Mouse (Mus musculus): ENCODE measurements around the gene Slc37a2. TPM values are rescaled to one million over a fixed set of nuclear protein-coding genes. Genes with fewer than 3 reads are reported as not detected.

The Slc37a2 gene
- total and polyA plus RNA-seq, 3 experiments, result 1.1 to 1.4 TPM; not detected in 1

DNA sequence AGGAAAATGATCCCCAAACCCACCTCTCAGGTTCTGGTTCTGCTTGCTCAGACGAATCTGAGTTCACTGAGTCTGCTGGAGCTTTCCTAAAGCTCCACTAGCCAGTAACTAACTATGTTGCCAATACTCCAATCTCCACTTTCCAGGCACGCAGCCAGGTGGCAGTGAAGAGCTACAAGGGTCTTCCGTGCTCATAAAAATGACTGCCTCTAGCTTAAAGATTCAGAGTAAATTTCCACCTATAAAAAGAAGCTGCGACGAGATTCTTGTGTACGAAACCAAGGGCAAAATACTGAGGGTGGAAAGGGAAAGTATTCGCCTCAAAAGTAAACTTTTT is 319 bp upstream of the Slc37a2 start:
- Histone ChIP-seq H3K9ac (ENCODE audit: control insufficient read depth, low read depth, low read length, poor library complexity, severe bottlenecking) (no peak overlapping the region), H3K27ac (ENCODE audit: control insufficient read depth, low read depth, low read length) (no peak overlapping the region), H3K4me3 (ENCODE audit: control insufficient read depth in 1 of 2, insufficient read depth in 1 of 2, low read depth in 2 of 2, low read length in 2 of 2) (no peak overlapping the region), H3K4me1 (ENCODE audit: control insufficient read depth in 1 of 2, insufficient read depth in 2 of 2, low read length in 2 of 2) (no peaks in the 10 kb centered on the region), H3K9me3 (replicated peaks; ENCODE audit: insufficient read depth, low read length) (no peaks in the 10 kb centered on the region), H3K79me2 (ENCODE audit: control insufficient read depth, insufficient read depth, low read length, poor library complexity) (no peaks in the 10 kb centered on the region), H3K27me3 (ENCODE audit: control insufficient read depth in 1 of 2, insufficient read depth in 2 of 2, low read length in 2 of 2) (no peaks in the 10 kb centered on the region), H3K36me3 (ENCODE audit: control insufficient read depth in 1 of 2, insufficient read depth in 2 of 2, low read length in 2 of 2) (no peaks in the 10 kb centered on the region)
- DNase-seq (ENCODE audit: low read depth, low spot score), result peak; percentile 51
- TF ChIP-seq SMC3 (IDR thresholded peaks at IDR 0.05; ENCODE audit: low read depth, low read length) (peak; percentile 37; the same call in 1 of the 2 replicates), TCF12 (IDR thresholded peaks at IDR 0.05; ENCODE audit: low read depth, low read length) (no peak), CTCF (IDR thresholded peaks at IDR 0.05 in 2 of 3, conservative IDR thresholded peaks at IDR 0.05 in 1 of 3; ENCODE audit: control insufficient read depth in 1 of 3, insufficient read depth in 1 of 3, low read depth in 2 of 3, low read length in 3 of 3, poor library complexity in 1 of 3, severe bottlenecking in 1 of 3) (peak; percentile 18 to 45 (median 42); a peak in 5 of 6 replicates), ZC3H11A (IDR thresholded peaks at IDR 0.05; ENCODE audit: low read depth, low read length) (no peak), MXI1 (IDR thresholded peaks at IDR 0.05; ENCODE audit: low read depth, low read length) (no peak), CHD1 (IDR thresholded peaks at IDR 0.05; ENCODE audit: low read depth, low read length) (no peak), POLR2A (IDR thresholded peaks at IDR 0.05; ENCODE audit: control insufficient read depth in 1 of 2, insufficient read depth in 1 of 2, low read depth in 1 of 2, low read length in 2 of 2, poor library complexity in 1 of 2) (no peak), RAD21 (IDR thresholded peaks at IDR 0.05; ENCODE audit: low read depth, low read length) (peak; percentile 35)

DNA sequence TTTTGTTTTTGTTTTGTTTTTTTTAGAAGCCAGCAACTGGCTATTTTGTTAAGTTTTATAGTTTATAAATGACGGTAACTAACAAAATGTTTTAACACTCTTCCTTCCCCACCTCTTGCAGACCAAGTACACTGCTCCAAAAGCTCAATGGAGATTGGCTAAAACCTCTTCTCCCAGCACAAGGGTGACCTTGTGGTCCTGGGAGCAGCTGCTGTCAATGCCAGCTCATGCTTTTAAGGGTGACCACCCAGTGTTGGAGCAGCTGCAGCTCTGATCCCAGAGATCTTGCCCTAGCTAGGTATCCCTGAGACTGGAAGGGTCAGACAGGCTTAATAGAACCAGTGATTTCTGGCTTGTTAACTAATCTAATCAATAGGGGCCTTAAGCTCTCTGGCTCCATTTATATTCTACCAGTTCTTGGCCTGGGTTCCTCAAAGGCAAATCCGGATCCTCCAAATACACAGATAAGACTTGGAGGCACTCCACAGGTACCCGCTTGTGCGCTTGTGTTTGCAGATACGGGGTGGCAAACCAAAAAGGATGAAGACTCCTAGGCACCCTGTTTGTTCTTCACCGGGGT is 917 bp downstream of the Slc37a2 start:
- Histone ChIP-seq H3K27me3 (ENCODE audit: control insufficient read depth in 1 of 2, insufficient read depth in 2 of 2, low read length in 2 of 2) (no peaks in the 10 kb centered on the region), H3K9ac (ENCODE audit: control insufficient read depth, low read depth, low read length, poor library complexity, severe bottlenecking) (peak overlapping the region; percentile 28), H3K4me3 (ENCODE audit: control insufficient read depth in 1 of 2, insufficient read depth in 1 of 2, low read depth in 2 of 2, low read length in 2 of 2) (peak overlapping the region; percentile 43 to 48), H3K36me3 (ENCODE audit: control insufficient read depth in 1 of 2, insufficient read depth in 2 of 2, low read length in 2 of 2) (no peaks in the 10 kb centered on the region), H3K9me3 (replicated peaks; ENCODE audit: insufficient read depth, low read length) (no peaks in the 10 kb centered on the region), H3K27ac (ENCODE audit: control insufficient read depth, low read depth, low read length) (no peak overlapping the region), H3K79me2 (ENCODE audit: control insufficient read depth, insufficient read depth, low read length, poor library complexity) (no peaks in the 10 kb centered on the region), H3K4me1 (ENCODE audit: control insufficient read depth in 1 of 2, insufficient read depth in 2 of 2, low read length in 2 of 2) (no peaks in the 10 kb centered on the region)
- peak; percentile 32 for DNase-seq (ENCODE audit: low read depth, low spot score)
- TF ChIP-seq RCOR1 (IDR thresholded peaks at IDR 0.05; ENCODE audit: low read depth, low read length), result peak; percentile 43; the same call in 1 of the 2 replicates
- no peak for TF ChIP-seq POLR2AphosphoS5 (IDR thresholded peaks at IDR 0.05; ENCODE audit: borderline replicate concordance, low read depth, low read length)
- 0 out of 2 replicates have a peak, but pooled peaks have one; percentile 17 for TF ChIP-seq TCF12 (IDR thresholded peaks at IDR 0.05; ENCODE audit: low read depth, low read length)

DNA sequence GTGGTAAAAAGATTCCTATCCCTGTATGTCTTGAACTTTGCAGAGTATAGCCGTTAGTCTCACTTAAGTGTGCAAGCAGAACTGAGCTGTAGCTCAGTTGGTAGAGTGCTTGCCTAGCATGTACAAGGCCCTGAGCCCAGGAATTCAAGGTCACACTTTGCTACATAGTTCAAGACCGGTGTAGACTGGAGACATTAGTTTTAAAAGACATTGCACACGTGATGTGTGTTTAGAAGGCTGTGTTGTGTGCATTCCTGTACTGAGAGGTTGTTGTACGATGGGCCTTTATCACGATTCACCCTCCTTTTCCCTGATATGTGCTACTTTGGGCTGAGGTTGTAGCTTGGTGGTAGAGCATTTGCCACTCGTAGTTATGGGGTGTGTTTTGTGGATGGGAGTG is 4.9 kb downstream of the Slc37a2 start:
- no peaks in the 10 kb centered on the region for H3K27me3 ChIP-seq (ENCODE audit: control insufficient read depth in 1 of 2, insufficient read depth in 2 of 2, low read length in 2 of 2)
- H3K36me3 ChIP-seq (ENCODE audit: control insufficient read depth in 1 of 2, insufficient read depth in 2 of 2, low read length in 2 of 2), result peaks cover 0 to 18% of the 10 kb centered on the region in 2 experiments; a peak in 2 of 4 replicates
- H3K4me1 ChIP-seq (ENCODE audit: control insufficient read depth in 1 of 2, insufficient read depth in 2 of 2, low read length in 2 of 2), result peaks cover 13 to 25% of the 10 kb centered on the region in 2 experiments
- H3K79me2 ChIP-seq (ENCODE audit: control insufficient read depth, insufficient read depth, low read length, poor library complexity), result no peaks in the 10 kb centered on the region
- no peak for TF ChIP-seq CTCF (IDR thresholded peaks at IDR 0.05 in 2 of 3, conservative IDR thresholded peaks at IDR 0.05 in 1 of 3; ENCODE audit: control insufficient read depth in 1 of 3, insufficient read depth in 1 of 3, low read depth in 2 of 3, low read length in 3 of 3, poor library complexity in 1 of 3, severe bottlenecking in 1 of 3)
- no peak for TF ChIP-seq MAX (IDR thresholded peaks at IDR 0.05; ENCODE audit: low read length)
- no peak for TF ChIP-seq MYC (IDR thresholded peaks at IDR 0.05; ENCODE audit: low read depth, low read length)
- TF ChIP-seq MAFK (IDR thresholded peaks at IDR 0.05; ENCODE audit: borderline replicate concordance, low read depth, low read length), result no peak
- no peak for TF ChIP-seq CHD2 (IDR thresholded peaks at IDR 0.05; ENCODE audit: low read length)
- no peak for TF ChIP-seq KAT2A (conservative IDR thresholded peaks at IDR 0.05; ENCODE audit: low read depth, low read length)
- no peak for TF ChIP-seq USF1 (IDR thresholded peaks at IDR 0.05; ENCODE audit: low read depth, low read length)
- TF ChIP-seq RCOR1 (IDR thresholded peaks at IDR 0.05; ENCODE audit: low read depth, low read length), result no peak
- no peak for TF ChIP-seq SMC3 (IDR thresholded peaks at IDR 0.05; ENCODE audit: low read depth, low read length)
- TF ChIP-seq NELFE (IDR thresholded peaks at IDR 0.05; ENCODE audit: low read depth, low read length), result no peak
- no peaks in the 10 kb centered on the region for H3K9me3 ChIP-seq (replicated peaks; ENCODE audit: insufficient read depth, low read length)
- H3K27ac ChIP-seq (ENCODE audit: control insufficient read depth, low read depth, low read length), result no peak overlapping the region
- H3K9ac ChIP-seq (ENCODE audit: control insufficient read depth, low read depth, low read length, poor library complexity, severe bottlenecking), result no peak overlapping the region
- DNase-seq (ENCODE audit: low read depth, low spot score), result no peak
- no peak overlapping the region for H3K4me3 ChIP-seq (ENCODE audit: control insufficient read depth in 1 of 2, insufficient read depth in 1 of 2, low read depth in 2 of 2, low read length in 2 of 2)
